Mouse (Mus musculus) liver, embryonic 14.5 days (tissue): ENCODE results near the gene Rsu1.

Experiments
- CTCF ChIP-seq: IDR thresholded peaks from 2 replicates; pipeline ENCODE4 v1.5.1; 2016; ENCODE audit warnings: antibody characterized with exemption, low read depth, control low read depth
- EP300 ChIP-seq: IDR thresholded peaks from 2 replicates; pipeline ENCODE4 v1.6.1; 2016; ENCODE audit warnings: antibody characterized with exemption, low read depth

DNA sequence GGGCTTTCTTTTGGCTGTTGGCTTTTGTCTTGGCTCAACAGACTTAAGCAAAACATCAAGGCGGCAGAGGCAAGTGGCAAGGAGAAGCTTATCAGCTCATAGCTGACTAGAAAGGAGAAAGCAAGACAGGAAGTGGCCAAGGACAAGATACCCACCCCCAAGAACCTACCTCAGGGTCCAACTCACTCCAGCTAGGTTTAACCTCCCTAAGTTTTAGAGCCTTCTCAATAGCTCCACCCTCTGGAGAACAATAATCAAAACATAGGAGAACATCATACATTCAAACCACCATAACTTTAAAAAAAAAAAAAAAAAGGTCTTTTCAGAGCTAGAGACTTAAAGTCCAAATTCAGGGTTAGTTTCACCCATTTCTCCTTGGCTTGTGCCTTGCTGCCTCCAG is 79.1 kb downstream of the Rsu1 start:
- TF ChIP-seq CTCF = peak; percentile 11; the same call in 1 of the 2 replicates
- no peak for TF ChIP-seq EP300
